Mouse (Mus musculus): ENCODE data around the gene Hsd11b1. TPM values are rescaled to one million over a fixed set of nuclear protein-coding genes. Genes with fewer than 3 reads are reported as not detected.
"Not testable (repeated sequence)": the region's sequence is repeated elsewhere in the genome, so short reads cannot be mapped to it uniquely, and the experiment has no call there.

The Hsd11b1 gene
- total RNA-seq (2015; ENCODE audit: low replicate concordance) (55.6 and 58.0 TPM in 2 replicates), total RNA-seq (2017; ENCODE audit: low replicate concordance) (11.5 and 18.0 TPM in 2 replicates)

DNA sequence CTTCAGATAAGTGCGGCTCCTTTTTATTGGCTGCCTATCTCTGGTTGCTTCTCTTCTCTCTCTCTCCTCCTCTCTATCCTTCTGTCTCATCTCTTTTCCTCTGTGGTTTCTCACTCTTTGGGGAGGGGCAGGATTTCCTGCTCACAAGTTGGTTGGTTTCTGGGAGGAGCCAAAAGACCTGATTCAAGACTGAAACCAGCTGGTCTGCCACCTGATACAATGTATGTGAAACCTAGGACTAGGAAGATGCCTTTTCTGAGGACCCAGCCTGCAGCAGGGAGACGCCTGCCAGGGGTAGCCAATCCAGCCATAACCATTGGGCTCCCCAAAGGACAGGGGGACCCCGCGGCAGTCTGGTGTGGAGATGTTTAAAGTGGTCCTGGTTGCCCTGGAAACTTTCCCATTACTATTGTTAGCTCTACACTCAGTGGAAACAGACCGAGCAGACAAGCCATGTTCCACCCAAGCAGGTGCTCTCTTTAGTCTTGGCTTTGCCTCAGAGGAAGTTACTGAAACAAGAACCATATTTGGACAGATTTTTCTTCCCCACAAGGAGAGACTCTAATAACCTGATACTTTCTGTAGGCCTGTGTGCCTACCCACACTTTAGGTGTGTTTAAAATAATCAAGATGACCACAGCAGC, at the start of gene Hsd11b1:
TSS of gene Hsd11b1 (minus strand) at position 121 of the 644 bp plus-strand sequence.
- ATAC-seq (replicated peaks; ENCODE audit: low FRiP score, poor library complexity, severe bottlenecking) = no peak

DNA sequence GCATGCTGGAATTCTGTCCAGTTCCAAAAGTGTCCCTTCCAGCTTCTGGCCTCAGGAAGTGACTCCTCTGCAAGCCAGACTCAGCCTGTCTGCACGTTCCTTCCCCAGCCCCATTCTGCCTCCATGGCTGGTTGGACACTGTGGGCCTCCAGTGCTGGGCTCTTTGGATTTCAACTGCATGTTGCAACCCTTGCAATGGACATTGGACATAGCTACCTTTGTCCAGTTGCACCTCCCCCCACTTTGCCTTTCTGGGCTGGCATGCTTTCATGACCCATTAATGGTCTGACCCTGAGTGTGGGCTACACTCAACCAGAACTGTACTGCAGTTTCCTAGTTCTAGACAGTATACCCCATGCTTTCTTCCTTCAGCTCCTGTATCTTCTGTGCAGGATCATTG, 47.7 kb upstream of the Hsd11b1 start:
- ATAC-seq (replicated peaks; ENCODE audit: low FRiP score, poor library complexity, severe bottlenecking) = no peak

DNA sequence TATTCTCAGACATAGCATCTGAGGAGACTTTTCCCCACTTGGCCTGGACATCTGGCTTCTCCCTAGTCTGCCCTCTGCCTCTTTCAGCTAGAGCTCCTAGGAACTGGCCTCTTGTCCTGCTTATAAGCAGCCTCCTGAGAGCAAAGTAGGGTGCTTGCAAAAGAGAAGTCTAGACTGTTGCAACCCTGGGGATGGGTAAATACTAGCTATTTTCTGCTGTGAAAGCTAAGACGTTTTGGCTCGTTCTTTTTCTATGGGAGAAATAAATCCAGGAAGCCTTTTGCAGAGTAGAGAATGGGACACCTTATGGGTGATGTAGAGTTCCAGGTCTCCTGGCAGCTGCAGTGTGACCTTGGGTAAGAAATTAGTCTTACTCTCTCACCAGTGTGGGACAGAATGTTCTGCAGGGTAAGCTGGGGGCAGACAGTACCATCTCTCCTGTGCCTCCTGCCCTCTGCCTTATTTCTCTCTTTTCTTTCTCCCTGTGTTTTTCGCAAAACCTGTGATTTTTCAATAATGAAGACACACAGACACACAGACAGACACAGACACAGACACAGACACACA, 46.7 kb upstream of the Hsd11b1 start:
- ATAC-seq (replicated peaks; ENCODE audit: low FRiP score, poor library complexity, severe bottlenecking) = no peak

DNA sequence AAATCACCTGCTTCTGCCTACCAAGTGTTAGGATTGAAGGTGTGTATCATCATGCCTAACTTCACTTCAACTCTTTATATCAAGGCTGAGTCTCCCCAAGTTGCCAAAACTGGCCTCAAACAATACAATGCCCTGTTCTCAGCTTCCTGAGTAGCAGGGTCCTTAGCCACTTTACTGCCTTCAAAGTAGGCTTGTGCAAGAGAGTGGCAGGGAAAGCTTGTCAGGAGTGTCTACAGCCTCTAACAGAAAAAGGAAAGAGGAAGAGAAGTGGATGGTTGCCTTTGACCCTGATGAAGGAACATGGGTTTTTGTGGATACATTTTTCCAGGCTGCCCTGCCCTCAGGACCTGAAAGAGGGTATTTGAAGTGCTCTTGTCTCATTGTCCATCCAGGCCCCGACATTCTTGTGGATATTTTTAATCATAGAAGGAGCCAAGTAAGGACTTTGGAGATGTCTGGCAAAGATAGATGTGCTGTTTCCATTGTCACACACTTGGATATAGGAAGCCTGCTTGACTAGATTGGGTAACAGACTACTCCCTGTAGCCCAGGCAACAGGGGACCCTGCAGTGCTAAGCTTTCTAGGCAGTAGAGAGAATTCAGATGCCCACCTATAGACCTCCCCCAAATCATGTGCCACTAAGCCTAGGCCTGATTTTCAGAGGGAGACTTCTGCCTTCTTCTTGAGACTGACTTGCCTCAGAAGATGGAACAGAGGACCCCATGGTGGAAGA, 46.1 kb upstream of the Hsd11b1 start:
- ATAC-seq (replicated peaks; ENCODE audit: low FRiP score, poor library complexity, severe bottlenecking) = no peak

DNA sequence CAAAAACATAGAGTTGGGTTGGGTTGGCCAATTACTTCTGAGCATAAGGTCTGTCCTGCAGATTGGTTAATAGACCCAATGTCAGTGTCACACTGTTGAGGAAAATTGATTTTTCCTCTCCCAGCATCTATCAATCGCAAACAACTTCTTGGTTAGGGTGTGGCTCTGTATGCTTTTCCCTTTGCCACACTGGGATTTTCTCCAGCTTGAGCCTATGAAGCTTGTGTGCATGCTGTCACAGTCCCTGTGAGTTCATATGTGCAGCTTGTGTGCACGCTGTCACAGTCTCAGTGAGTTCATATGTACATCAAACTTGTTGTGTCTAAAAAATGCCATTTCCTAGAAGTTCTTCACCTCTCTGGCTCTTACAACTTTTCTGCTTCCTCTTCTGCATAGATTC, 43.0 kb upstream of the Hsd11b1 start:
- ATAC-seq (replicated peaks; ENCODE audit: low FRiP score, poor library complexity, severe bottlenecking) = no peak

DNA sequence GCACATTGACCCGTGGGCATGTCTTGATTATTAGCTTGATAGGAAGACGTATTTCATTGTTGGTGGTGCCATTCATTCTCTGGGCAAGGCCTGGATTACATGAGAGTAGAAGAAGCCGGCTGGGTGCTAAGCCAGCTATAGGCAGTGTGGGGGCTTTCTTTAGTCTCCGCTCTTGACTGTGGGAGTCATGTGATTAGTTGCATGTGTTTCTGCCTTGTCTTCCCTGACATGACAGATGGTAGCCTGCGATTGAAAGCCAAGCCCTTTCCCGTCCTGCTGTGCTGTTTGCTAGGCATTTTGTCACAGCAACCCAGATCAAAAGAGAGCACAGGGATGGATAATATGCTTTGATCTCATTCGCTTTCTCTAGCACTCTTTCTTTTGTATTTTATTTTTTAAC, 41.5 kb upstream of the Hsd11b1 start:
- ATAC-seq (replicated peaks; ENCODE audit: low FRiP score, poor library complexity, severe bottlenecking) = no peak

DNA sequence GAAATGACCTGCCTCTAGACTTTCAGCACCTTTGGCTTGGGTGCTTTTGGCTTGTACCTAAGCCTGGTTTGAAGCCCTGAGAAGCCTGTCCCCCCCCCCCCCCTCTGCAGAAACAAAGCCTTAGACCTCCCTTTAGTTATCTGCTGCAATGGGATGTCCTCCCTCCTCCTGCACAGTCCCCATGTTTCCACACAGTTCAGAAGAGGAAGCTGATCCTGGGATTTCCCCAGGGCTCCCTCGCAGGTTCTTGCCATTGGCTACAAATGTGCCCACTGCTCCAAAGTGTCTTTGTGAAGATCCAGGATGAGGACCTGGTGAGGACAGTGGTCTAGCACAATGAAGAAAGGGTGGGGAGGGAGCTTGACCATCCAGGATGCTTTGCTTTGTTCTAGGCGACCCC, 39.2 kb upstream of the Hsd11b1 start:
- ATAC-seq (replicated peaks; ENCODE audit: low FRiP score, poor library complexity, severe bottlenecking) = no peak

DNA sequence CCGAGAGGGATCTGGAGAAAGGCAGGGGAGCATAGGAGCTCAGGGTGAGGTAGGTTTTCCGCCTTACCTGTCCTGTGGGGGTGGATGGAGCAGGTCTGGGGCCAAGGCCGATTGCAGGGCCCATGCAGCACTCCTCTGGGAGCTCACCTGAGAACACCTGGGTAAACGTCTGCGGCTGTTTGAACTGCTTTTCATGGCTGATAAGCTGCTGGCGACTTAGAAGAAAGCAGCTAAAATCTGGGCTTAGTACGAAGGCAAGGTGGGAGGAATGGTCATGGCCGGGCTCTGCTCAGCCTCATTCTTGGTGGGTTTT, 38.2 kb upstream of the Hsd11b1 start:
- ATAC-seq (replicated peaks; ENCODE audit: low FRiP score, poor library complexity, severe bottlenecking) = no peak

DNA sequence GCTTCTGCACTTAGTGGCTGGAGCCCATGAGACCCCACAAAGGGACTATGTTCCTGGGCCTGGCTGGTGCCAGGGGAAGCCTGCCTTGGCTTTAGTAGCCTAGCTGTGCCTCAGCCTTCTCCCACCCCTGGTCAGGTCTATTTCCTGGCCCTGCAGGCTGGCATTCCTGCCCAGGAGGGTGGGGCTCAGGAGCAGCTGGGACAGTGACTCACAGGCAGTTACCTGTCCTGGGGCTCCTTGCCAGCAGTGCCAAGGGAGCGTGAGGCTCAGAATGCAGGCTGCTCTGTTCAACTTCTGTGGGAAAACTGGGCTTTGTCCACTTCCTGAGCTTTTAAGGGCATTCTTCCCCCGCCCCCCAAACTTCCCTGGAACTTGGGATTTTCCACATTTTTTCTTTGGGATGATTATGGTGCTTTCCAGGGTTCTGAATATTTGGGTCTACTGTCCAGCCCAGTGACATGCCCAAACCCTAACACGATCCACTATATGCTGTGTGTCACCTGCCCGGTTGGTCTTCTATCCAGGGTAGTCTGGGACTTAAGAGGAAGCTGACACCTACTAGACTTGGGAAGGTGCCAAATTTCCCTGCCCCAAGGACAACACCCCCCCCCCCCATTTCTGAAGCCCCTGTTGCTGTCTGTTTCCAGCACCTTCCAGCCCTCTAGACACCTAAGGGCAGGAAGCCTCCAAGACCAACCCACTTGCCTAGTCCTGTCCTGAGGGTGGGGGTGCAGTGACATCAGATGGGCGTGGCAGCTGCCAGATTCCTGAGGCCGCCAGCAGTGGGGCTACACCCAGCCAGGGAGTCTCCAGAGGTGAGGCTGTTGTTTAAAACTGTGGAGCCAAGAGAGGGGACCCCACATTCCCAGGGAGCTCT, 37.6 kb upstream of the Hsd11b1 start:
- ATAC-seq (replicated peaks; ENCODE audit: low FRiP score, poor library complexity, severe bottlenecking) = no peak

DNA sequence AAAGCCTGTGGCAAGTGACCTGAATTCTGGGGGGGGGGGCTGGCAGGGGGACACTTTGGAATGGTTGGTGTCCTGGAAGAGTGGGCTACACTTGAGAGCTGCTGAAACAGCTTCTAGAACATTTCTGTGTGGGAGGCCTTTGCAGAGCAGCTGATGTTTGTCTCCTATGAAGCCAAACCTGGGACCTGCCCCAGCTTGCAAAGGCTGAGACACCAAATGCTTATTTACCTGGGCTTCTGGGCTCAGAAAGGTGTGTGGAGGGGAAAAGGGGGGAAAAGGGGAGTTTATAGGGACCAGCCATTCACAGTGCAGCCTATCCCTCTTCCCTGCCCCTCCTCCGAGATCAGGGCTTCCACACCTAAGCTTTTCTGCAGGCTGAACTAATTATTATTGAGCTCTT, 36.1 kb upstream of the Hsd11b1 start:
- ATAC-seq (replicated peaks; ENCODE audit: low FRiP score, poor library complexity, severe bottlenecking) = no peak

DNA sequence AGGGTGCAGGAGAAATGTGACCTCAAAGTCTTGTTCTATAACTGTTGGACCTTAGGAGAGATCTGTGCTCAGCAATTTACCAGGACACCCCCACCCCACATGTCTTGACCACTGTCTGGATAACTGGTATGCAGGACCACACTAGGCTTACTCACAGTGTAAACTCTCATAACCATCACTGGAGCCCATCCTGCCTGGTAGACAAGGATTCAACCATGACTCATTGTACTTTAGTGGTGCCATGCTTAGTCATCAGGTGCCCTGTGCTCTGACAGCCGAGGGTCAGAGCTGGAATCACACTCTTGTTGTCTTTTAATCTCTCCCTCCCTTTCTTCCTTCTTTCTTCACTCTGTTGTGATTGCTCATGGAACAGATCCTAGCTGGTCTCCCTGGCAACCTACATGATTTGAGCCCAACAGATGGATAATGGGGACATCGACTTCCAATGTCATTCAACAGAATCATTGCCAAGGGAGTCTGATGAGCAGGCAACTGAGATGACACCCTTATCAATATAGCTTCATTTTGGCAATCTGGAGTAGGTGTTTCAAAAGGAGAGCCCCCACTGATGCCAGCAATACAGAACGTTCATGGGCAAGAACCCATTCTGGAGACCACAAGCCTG, 34.4 kb upstream of the Hsd11b1 start:
- ATAC-seq (replicated peaks; ENCODE audit: low FRiP score, poor library complexity, severe bottlenecking) = no peak

DNA sequence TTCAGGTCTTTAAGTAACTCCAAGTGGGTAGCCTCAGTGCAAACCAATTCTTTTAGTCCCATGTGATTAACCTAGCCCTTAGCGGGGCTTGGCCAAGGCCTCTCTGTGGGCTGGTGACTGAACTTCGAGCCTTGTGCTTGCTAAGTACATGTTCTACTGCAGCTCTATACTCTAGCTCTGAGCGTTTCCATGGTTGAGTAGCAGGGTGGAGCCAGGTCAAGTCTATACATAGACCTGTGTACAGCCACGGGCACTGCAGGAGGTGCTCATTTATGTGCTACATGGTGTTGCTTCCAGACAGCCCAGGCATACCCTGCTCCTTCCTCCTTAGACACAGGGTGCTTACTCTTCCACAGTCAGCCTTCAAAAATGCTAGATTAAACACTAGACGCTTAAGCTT, 32.0 kb upstream of the Hsd11b1 start:
- no peak for ATAC-seq (replicated peaks; ENCODE audit: low FRiP score, poor library complexity, severe bottlenecking)

DNA sequence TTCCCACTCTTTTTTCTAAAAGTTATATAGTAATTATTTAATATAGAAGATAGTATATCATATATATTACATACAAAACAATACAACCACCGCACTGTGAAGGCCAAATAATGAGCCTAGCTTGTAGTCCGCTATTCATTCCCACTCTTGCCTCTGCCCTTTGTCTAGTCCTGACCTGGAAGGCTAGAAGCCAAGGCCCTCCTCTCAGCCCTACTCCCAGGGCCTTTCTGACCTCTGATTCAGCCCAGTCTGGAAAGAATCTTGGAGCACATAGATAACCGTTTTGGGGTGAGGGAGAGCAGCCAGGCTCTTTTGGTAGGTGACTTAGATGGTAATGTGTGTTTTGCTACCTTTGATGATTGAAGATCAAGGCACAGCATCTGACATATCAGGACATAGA, 30.1 kb upstream of the Hsd11b1 start:
- no peak for ATAC-seq (replicated peaks; ENCODE audit: low FRiP score, poor library complexity, severe bottlenecking)

DNA sequence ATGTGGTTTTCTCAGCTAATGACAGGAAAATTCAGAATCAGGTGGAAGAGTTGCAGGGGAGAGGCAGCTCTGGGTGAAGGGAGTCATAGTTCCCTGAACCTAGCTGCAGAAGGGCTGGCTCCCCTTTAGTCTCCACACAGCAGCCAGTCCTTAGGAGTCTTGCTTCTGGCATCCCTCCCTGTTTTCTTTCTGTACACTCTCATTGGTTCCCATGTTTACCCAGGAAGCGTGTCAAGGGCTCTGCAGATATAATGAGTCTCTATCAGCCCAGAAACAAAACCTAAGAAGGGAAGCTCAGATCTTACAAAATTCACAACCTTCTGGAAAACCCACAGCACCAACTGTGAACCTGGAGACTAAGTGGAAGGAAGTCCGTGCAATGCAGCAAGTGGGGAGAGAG, 29.2 kb upstream of the Hsd11b1 start:
- ATAC-seq (replicated peaks; ENCODE audit: low FRiP score, poor library complexity, severe bottlenecking) = no peak

DNA sequence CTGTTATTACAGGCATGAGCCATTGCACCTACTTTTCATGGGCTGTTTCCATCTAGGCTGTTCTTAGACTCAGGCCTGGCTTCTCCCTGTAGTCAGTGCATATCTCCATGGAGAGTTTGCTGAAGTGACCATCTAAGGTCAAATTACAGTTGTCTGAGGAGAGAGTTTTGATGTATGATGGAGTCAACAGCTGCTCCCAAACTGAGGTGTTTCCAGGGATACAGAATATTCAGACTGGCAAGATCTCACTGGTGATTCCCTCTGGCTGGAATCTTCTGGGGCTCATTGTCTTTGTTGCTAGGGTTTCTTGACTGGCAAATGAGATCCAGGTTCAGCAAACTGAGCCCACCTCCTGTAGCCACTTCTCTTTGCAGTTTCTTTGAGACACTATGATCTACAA, 26.8 kb upstream of the Hsd11b1 start:
- ATAC-seq (replicated peaks; ENCODE audit: low FRiP score, poor library complexity, severe bottlenecking) = no peak

DNA sequence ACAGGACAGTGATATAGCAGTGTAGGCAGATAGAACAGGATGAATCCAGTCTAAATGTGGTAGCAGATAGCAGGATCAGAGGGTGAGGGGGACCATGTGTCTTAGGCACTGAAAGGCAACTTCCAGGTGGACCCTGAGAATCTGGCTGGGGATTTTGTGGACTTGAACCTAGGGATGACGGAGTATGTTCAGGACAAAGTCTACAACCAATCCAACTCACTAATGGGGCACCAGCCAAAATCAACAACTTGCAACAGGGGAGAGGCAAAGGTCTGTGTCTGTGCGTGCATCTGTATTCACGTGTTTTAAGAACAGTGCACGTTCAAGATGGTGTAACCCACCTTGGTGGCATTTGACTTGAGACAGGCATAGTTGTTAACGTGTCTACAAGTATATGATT, 26.0 kb upstream of the Hsd11b1 start:
- ATAC-seq (replicated peaks; ENCODE audit: low FRiP score, poor library complexity, severe bottlenecking) = no peak

DNA sequence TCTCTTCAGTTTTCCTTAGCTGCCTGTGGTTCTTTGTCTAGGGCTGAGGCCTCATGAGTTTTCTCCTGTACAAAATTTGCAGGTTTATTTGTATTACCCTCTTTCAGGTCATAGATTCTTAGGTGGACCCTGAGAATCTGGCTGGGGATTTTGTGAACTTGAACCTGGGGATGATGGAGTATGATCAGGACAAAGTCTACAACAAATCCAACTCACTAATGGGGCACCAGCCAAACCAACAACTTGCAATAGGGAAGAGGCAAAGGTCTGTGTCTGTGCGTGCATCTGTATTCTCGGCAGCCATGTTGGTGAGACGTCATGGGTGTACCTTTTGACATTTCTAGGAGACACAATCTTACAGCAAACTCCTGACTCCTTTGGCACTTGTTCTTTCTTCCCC, 25.2 kb upstream of the Hsd11b1 start:
- ATAC-seq (replicated peaks; ENCODE audit: low FRiP score, poor library complexity, severe bottlenecking) = no peak

DNA sequence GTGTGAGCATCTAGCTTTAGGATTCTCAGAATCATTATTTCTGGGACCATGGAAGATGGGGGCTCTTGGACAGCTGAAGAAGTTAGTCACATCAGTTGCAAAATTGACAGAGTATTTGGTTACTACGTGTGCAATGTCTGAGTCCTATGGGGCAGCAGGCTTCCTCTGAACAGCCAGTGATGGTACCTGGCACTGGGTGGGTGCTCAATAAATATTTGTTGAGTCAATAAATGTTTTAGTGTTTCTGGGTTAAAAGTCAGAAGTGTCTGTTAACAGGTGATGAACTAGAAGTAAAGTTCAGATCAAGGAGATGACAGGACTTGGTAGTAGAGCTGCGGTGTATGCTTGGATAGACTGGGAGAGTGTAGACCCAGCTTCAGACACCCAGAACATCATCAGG, 23.7 kb upstream of the Hsd11b1 start:
- ATAC-seq (replicated peaks; ENCODE audit: low FRiP score, poor library complexity, severe bottlenecking) = no peak

DNA sequence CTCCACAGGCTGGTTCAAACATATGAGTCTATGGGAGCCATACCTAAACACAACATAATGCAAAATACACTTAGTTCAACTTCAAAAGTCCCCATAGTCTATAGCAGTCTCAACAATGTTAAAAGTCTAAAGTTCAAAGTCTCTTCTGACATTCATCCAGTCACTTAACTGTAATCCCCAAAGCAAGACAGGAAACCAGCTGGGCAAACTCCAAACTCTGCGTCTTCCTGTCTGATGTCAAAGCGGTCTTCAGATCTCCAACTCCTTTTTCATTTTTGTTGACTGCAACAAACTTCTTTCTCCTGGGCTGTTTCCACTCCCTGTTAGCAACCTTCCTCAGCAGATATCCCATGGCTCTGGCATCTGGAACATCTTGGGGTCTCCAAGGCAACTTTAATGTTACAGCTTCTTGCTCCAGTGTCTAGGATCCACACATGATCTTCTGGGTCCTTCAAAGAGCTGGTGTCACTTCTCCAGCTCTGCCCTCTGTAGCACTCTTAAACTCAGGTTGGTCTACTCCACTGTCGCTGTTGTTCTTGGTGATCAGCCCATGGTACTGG, 22.0 kb upstream of the Hsd11b1 start:
- not testable (repeated sequence) for ATAC-seq (replicated peaks; ENCODE audit: low FRiP score, poor library complexity, severe bottlenecking)

Measured in erythroblast, adult 5-6 weeks (primary cell).